Mouse (Mus musculus) bone marrow, adult 2 months (tissue): Measurements from ENCODE around the gene Nnat. TPM values are rescaled to one million over a fixed set of nuclear protein-coding genes. Genes with fewer than 3 reads are reported as not detected.

Experiments
- H3K27ac ChIP-seq: fragments of 200-500 bp; 2 replicates; pipeline ENCODE4 v1.5.1; 2012; ENCODE audit warnings: low read depth, mild to moderate bottlenecking, control low read depth, inconsistent platforms, low read length; ENCODE audit not compliant: control insufficient read depth, poor library complexity, insufficient read depth
- H3K4me1 ChIP-seq: fragments of 200-500 bp; 2 replicates; pipeline ENCODE4 v1.6.1; 2011; ENCODE audit warnings: low read length; ENCODE audit not compliant: control insufficient read depth, insufficient read depth
- H3K4me3 ChIP-seq: fragments of 200-500 bp; replicated peaks from 2 replicates; pipeline ENCODE3; 2011; ENCODE audit warnings: mild to moderate bottlenecking, low read depth, low read length, control low read depth; ENCODE audit not compliant: control insufficient read depth
- CTCF ChIP-seq: fragments of 200-500 bp; IDR thresholded peaks from 2 replicates; pipeline ENCODE4 v1.5.1; 2011; ENCODE audit warnings: low read length, control low read depth; ENCODE audit not compliant: control insufficient read depth, insufficient read depth
- POLR2A ChIP-seq: fragments of 200-500 bp; IDR thresholded peaks from 2 replicates; pipeline ENCODE4 v1.6.1; 2011; ENCODE audit warnings: low read depth, mild to moderate bottlenecking, control low read depth, low read length, borderline replicate concordance; ENCODE audit not compliant: control insufficient read depth
- whole genome bisulfite sequencing: fragments of 180-500 bp; shearing (Covaris S2); methylation state at CpG from one replicate; pipeline ENCODE4 v1.1.7; 2018; 5-methylcytosine and 5-hydroxymethylcytosine counted together
- polyA plus RNA-seq: library from polyadenylated mRNA; stranded (reverse); fragments of >200 nt; gene quantifications from 2 replicates; pipeline ENCODE4 v1.2.4, GENCODE M21; 2011; ENCODE audit warnings: low replicate concordance; ENCODE audit not compliant: missing spikeins, insufficient read depth, insufficient read length

Nnat gene
- polyA plus RNA-seq, 1 experiment: not detected

DNA sequence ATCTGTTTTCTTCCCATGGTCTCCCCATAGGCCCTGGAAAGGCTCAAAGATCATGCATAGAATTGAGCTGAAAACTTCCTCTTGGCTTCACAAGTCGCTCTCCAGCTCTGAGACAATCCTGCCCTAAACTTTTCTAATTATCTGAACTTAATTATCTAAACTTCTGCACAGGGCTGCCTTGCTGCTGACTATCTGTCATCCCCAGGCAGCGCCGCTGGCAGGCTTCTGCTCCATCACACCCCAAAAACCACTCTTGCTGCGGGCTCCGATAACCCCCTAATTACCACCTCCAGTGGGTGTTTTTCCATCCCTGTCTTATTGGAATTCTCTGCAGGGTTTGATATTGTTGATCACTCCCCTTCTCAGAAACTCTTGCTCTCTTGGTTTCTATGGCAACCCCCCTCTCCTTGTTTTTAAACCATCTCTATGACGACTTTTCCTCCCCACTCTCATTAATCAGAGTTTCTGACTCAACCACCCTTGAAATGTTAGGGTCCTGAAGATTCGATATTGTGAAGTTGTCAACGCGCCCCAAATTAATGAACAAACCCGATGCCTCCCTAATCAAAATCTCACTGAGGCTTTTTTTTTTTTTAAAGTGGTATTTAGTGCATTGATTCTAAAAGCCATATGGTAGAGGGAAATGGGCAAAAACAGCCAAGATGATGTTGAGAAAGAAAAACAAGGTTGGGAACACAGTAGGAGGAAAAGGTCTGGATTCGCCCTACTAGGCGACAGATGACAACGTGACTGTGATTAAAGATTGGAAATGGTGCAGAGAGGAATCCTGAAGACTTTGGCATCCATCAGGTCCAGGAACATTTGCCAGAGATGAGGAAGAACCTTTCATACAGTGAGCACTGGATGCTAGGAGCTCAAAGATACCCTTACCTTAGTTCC, 29.6 kb upstream of the Nnat start:
- TF ChIP-seq CTCF (no peak), POLR2A (no peak)
- Histone ChIP-seq H3K4me3 (no peak overlapping the region), H3K27ac (no peak overlapping the region), H3K4me1 (no peaks in the 10 kb centered on the region)
- WGBS: 73% methylated on average over 13 of the region's 13 CpGs

DNA sequence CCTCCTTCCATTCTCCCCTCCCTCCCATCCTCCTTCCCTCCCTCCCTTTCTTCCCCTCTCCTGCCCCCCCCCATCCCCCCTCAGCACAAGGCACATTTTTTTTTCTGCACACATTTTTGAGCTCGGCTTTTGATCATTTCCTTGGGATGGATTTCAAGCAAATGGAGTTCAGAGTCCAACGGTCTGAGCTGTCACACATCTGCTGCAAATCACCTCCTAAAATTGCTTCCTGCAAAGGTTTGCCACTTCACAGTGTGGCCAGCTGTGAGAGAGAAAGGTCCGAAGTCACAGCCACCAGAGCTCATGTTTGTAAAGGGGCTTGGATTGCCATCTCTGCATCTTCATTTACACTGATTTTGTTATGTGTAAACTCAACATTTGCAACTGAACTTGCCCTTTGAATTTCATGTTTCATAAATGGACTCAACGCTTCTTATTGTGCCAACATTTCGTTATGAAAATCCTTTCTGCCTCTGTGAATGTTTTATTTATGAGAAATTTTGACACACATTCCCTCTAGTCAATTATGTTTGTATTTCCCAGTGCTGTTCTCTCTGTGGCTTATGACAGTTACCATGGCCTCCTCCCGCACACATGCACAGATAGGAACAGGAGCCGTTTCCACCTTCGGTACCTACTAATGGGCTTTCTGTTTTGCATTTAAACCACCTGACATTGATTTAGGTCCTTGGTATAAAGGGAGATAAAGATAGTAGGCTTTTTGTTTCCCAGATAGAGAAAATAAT, 28.0 kb upstream of the Nnat start:
- TF ChIP-seq POLR2A (no peak), CTCF (no peak)
- Histone ChIP-seq H3K4me3 (no peak overlapping the region), H3K4me1 (no peaks in the 10 kb centered on the region), H3K27ac (no peak overlapping the region)
- WGBS: 55% methylated on average over 8 of the region's 8 CpGs

DNA sequence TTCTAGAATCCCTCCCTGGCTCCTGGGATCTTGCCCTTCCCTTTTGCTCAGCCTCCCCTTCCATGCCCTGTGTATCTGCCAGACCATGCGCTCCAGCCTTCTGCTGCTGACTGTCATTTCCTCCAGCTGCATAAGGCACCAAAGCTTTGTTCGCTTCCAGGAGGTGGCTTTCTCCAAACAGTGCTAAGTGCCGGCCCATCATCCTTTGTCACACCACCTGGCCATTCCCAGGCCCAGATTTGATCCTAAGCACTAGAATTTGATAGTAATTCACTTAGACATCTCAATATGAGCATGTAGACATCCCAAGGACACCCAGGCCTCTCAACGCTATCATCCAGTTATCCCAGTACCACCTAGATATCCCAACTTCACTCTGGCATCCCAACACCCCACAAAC, 25.7 kb upstream of the Nnat start:
- Histone ChIP-seq H3K4me1 (no peaks in the 10 kb centered on the region), H3K27ac (no peak overlapping the region), H3K4me3 (no peak overlapping the region)
- TF ChIP-seq POLR2A (no peak), CTCF (no peak)
- WGBS: 82% methylated on average over 4 of the region's 4 CpGs

DNA sequence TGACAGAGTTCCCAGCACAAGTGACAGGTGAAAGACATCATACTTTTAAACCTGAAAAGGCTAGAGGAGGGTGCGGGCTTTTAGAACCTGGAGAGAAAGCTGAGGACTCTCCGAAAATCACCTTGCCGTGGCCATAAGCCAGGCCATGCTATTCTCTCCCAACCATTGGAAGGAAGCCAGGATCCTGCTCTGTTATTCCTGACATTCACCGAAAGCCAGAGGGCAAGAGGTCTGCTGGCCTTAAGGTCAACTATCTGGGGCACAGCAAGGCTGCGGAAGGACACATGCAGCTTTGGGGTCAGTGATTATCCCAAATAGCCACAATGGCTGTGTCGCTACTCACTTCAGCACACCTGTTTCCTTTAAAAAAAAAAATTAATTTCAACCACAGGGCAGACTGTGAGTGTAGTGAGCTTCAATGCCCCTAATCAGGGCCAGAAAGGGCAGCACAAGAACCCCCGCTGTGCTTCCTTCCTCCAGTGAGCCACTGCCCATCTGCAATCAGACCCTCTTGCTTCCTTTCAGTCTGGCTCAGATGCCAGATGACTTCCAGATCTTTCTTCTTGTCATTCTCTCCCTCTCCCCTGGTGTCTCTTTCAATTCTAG, 23.3 kb upstream of the Nnat start:
- Histone ChIP-seq H3K4me1 (no peaks in the 10 kb centered on the region), H3K27ac (no peak overlapping the region), H3K4me3 (no peak overlapping the region)
- WGBS: 51% methylated on average over 7 of the region's 7 CpGs
- TF ChIP-seq CTCF (no peak), POLR2A (no peak)

DNA sequence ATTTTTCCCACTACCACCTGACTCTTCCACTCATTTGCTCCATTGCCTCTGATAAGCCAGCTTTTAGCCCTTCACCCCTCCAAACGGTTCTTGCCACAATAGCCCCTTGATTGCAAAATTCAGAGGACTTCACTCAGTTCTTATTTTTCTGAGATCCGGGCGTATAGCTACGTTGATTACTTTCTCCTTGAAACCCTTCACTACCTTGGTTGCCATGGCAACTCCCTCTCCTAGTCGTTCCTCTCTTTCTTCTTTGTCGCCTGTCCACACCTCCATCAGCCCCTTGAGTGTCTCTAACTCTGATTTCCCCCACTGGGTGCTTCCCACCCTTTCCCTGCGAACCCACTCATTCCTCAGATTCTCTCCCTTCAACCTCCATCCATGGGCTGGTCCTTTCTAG, 22.8 kb upstream of the Nnat start:
- Histone ChIP-seq H3K4me1 (no peaks in the 10 kb centered on the region), H3K27ac (no peak overlapping the region), H3K4me3 (no peak overlapping the region)
- 15% methylated on average over 7 of the region's 7 CpGs for WGBS
- TF ChIP-seq CTCF (no peak), POLR2A (no peak)

DNA sequence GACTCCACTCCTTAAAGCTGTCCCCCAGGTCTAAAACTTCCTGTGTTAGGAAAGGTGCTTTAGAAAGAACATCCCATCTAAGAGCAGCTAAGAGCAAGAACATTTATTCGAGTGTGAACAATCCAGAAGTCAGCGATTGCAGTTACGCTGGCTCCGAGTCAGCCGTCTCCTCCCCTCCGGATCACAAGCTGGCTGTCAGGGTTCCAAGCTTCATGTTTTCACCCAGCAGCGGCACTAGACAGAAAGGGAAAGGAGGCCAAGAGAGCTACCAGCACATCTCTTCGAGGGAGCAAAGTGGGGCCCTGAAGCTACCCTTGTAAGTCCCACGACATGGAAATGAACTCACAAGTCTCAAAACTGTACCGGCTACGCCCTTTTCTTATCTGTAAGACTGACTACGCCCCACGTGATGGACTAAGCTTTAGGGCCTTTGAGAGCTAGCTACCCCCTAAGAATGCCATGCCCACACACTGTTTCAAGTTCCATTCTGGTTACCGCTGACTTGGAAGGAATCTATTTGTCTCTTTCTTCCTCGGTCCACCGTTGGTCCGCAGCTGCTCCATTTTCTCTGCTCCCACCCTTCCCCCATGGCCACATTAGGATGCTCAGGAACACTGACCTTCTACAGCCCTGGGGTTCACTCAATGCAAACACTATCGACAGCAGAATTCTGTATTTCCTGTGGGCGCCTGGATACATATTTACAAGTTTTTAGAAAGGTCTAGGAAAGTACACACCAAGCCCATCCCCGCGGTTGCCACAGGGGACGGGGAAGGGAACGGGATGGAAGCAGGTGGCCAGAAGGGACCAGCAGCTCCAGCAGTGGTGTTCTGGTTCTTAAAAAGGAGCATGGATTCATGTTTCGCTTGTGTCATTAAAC, 19.6 kb upstream of the Nnat start:
- H3K27ac ChIP-seq: no peak overlapping the region
- WGBS: 85% methylated on average over 24 of the region's 24 CpGs

DNA sequence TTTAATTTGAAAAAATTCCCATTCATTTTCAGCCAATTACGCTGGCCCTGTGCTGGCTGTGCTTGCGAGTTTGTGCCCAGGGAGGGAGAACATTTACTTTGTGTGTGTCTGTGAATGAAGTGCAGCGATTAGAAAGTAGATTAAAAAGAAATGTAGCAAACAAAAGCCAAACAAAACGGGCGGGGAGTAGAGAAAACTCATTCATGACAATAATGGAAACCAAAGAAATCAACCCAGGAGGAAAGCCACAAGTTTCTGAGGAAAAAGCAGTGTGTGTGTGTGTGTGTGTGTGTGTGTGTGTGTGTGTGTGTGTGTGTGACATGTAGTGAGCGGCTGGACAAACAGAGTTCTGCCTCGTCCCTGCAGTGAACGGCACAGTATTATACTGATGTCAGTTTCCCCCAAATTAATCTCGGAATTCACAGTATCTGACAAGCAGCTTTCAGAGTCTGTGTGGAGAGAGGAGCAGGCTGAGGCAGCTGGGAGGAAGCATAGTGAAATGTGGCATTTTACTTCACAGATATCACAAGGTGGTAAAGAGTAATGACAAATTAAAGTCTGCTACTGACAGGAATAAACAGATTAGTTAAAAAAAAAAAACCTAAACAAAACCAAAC, 18.8 kb upstream of the Nnat start:
- no peak overlapping the region for H3K27ac ChIP-seq
- TF ChIP-seq POLR2A (no peak), CTCF (no peak)
- no peak overlapping the region for H3K4me3 ChIP-seq
- WGBS: 82% methylated on average over 9 of the region's 9 CpGs
- H3K4me1 ChIP-seq: no peaks in the 10 kb centered on the region

More for the DNA sequence above, 19.6 kb upstream of the Nnat start:
- TF ChIP-seq POLR2A (no peak), CTCF (no peak)
- H3K4me3 ChIP-seq: no peak overlapping the region
- H3K4me1 ChIP-seq: no peaks in the 10 kb centered on the region

DNA sequence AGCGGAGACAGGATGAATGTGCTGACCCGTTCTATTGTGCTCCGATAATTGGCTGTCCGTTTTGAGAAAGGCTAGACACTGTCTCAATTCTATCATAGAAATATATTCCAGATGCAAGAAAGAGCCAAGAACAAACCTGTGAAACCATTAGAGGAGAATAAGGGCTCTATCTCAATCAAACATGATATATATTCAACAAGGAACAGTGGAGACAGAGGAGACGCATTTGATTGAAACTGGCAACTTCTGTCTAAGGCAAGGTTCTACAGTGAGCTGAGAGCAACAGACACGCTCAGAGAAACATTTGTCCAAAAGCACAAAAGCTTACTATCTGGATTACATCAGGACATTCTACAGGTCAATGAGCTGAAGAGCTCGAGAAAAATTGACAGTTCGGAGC, 18.2 kb upstream of the Nnat start:
- Histone ChIP-seq H3K4me1 (no peaks in the 10 kb centered on the region), H3K27ac (no peak overlapping the region), H3K4me3 (no peak overlapping the region)
- TF ChIP-seq CTCF (no peak), POLR2A (no peak)
- WGBS: 80% methylated on average over 8 of the region's 8 CpGs
